Mouse (Mus musculus): ENCODE data around the gene Gabbr2.

GRCm38 (mm10) chr4:46957955-46958354, 33.7 kb downstream of the Gabbr2 start:
- no peak for TF ChIP-seq GATA1 (IDR thresholded peaks at IDR 0.05; ENCODE audit: low read length)
- TF ChIP-seq TAL1 (IDR thresholded peaks at IDR 0.05; ENCODE audit: low read length), result no peak

Data from erythroblast, embryonic 14.5 days (primary cell).